Mouse (Mus musculus) gastrocnemius, adult 2 months (tissue): ENCODE measurements at regions not wholly inside any gene's neighbourhood (a gene's known extent, or its start where the extent isn't known, plus 50 kb on each side); places are given as distances from the start of the nearest gene placed in this dataset.

Experiments
- DNase-seq: peaks from one replicate; pipeline ENCODE4 v3.0.0; 2022
- H3K27ac ChIP-seq: fragments of 200-600 bp; 2 replicates; pipeline ENCODE4 v1.8.1; 2022; ENCODE audit warnings: mild to moderate bottlenecking
- H3K4me3 ChIP-seq: fragments of 200-600 bp; 2 replicates; pipeline ENCODE4 v1.8.1; 2022; ENCODE audit warnings: mild to moderate bottlenecking, moderate library complexity
- CTCF ChIP-seq: fragments of 200-600 bp; IDR thresholded peaks from 2 replicates; pipeline ENCODE4 v1.8.1; 2022; ENCODE audit warnings: antibody characterized with exemption, mild to moderate bottlenecking, moderate library complexity
- intact Hi-C: fragments of 180-260 bp; cut with DNase I; formaldehyde crosslinking; loops from one replicate; pipeline ENCODE4 v1.15.1; 2025

GRCm38 (mm10) chr15:10767535-10767934 is 53.1 kb upstream of the Rai14 start:
- TF ChIP-seq CTCF = no peak
- intact Hi-C loops = no loop called here
- no peak overlapping the region for H3K27ac ChIP-seq
- H3K4me3 ChIP-seq = no peak overlapping the region
- DNase-seq = no peak

GRCm38 (mm10) chr15:10770410-10771310 is 56.2 kb upstream of the Rai14 start:
- Histone ChIP-seq H3K4me3 (no peak overlapping the region), H3K27ac (no peak overlapping the region)
- no peak for DNase-seq
- TF ChIP-seq CTCF = no peak
- intact Hi-C loops = no loop called here

- intact Hi-C loops = no loop called here
- TF ChIP-seq CTCF = no peak
- DNase-seq = no peak
- Histone ChIP-seq H3K27ac (no peak overlapping the region), H3K4me3 (no peak overlapping the region)
These were observed 56.9 kb upstream of the Rai14 start for GRCm38 (mm10) chr15:10771311-10771690.

- TF ChIP-seq CTCF = no peak
- no peak for DNase-seq
- intact Hi-C loops = no loop called here
- H3K4me3 ChIP-seq = no peak overlapping the region; the same call in 1 of the 2 replicates
- peak overlapping the region; percentile 24 for H3K27ac ChIP-seq
These were observed 65.7 kb upstream of the Rai14 start for GRCm38 (mm10) chr15:10779941-10780620.

GRCm38 (mm10) chr15:10789371-10789770 is 74.9 kb upstream of the Rai14 start:
- H3K27ac ChIP-seq = no peak overlapping the region
- intact Hi-C loops = no loop called here
- TF ChIP-seq CTCF = no peak
- H3K4me3 ChIP-seq = no peak overlapping the region
- DNase-seq = no peak

- DNase-seq = no peak
- no peak overlapping the region for H3K4me3 ChIP-seq
- no peak overlapping the region for H3K27ac ChIP-seq
- intact Hi-C loops = no loop called here
- no peak for TF ChIP-seq CTCF
These were observed 76.6 kb upstream of the Rai14 start for GRCm38 (mm10) chr15:10790862-10791497.

- no peak for TF ChIP-seq CTCF
- intact Hi-C loops = no loop called here
These were observed 77.2 kb upstream of the Rai14 start for GRCm38 (mm10) chr15:10791516-10792112.

GRCm38 (mm10) chr15:10792156-10792555 is 77.7 kb upstream of the Rai14 start:
- Histone ChIP-seq H3K4me3 (no peak overlapping the region), H3K27ac (no peak overlapping the region)
- intact Hi-C loops = no loop called here
- DNase-seq = no peak
- TF ChIP-seq CTCF = no peak

More at GRCm38 (mm10) chr15:10791516-10792112, 77.2 kb upstream of the Rai14 start:
- Histone ChIP-seq H3K4me3 (no peak overlapping the region), H3K27ac (no peak overlapping the region)
- DNase-seq = no peak

- intact Hi-C loops = no loop called here
- Histone ChIP-seq H3K4me3 (no peak overlapping the region), H3K27ac (no peak overlapping the region)
- DNase-seq = no peak
- TF ChIP-seq CTCF = no peak
These were observed 80.8 kb upstream of the Rai14 start for GRCm38 (mm10) chr15:10795126-10795792.

GRCm38 (mm10) chr15:10799656-10800055 is 85.2 kb upstream of the Rai14 start:
- intact Hi-C loops = no loop called here
- DNase-seq = no peak
- Histone ChIP-seq H3K4me3 (no peak overlapping the region), H3K27ac (no peak overlapping the region)
- TF ChIP-seq CTCF = no peak

- intact Hi-C loops = no loop called here
- no peak for DNase-seq
- no peak for TF ChIP-seq CTCF
- no peak overlapping the region for H3K27ac ChIP-seq
- H3K4me3 ChIP-seq = no peak overlapping the region
These were observed 99.8 kb upstream of the Rai14 start for GRCm38 (mm10) chr15:10814195-10814594.

GRCm38 (mm10) chr15:10814709-10815108 is 100.3 kb upstream of the Rai14 start:
- TF ChIP-seq CTCF = no peak
- Histone ChIP-seq H3K4me3 (no peak overlapping the region), H3K27ac (no peak overlapping the region)
- intact Hi-C loops = loop anchor here (5.0 kb wide), 1 partner anchor 97 kb away; no protein-coding TSS in a partner anchor
- DNase-seq = no peak
